Mouse (Mus musculus) CD8-positive naive resting alpha-beta T cell, adult 57 days (primary cell): ENCODE results near the gene Hnrnpf. TPM values are rescaled to one million over a fixed set of nuclear protein-coding genes. Genes with fewer than 3 reads are reported as not detected.

Experiments
- total RNA-seq: library from RNA; stranded (reverse); gene quantifications from one replicate; pipeline ENCODE4 v1.2.4, GENCODE M21; 2023

The Hnrnpf gene
- 775 TPM for total RNA-seq

DNA sequence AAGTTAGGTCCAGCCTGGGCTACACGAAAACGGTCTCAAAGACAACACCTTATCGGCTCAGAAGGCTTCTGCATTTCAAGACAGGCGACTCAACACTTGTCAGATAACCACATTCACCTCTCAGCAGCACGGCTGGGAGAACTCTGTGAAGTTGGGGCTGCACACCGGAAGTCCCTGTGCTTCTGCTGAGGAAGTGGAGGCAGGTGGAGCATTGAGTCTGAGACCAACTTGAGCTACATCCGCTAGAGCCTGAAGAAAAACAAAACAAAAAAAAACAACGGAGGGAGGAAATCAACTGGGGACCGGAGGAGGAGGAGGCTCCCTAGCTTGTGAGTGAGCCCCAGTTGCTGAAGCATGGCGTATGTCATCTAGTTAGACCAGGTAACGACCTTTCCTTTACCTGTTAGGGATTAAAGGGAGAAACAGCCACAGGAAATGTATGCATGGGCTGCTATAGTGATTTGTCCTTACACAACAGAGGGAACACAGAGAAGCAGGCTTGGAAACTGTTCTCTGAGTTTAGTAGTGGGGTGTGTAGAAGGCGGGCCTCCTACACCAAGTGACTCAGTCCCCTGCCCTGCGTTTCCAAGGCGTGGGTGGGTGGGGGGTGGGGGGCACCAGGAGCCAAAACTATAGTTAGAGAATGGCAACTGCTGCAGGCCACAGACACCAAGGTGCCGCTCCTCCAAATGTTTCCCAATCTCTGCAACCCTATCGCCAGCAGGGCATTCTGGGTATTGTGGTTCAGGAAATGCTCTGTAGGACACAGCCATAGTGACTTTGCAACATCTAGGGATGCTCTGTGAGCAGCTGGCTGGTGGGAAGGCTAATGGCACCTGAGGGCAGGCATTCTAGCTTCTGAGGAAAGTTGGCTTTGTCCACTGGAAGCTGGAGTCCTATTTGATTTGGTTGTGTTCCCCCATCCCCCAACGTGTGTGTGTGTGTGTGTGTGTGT is at the start of gene Hnrnpf:
TSS of gene Hnrnpf (plus strand) at position 199 of the 955 bp plus-strand sequence.

DNA sequence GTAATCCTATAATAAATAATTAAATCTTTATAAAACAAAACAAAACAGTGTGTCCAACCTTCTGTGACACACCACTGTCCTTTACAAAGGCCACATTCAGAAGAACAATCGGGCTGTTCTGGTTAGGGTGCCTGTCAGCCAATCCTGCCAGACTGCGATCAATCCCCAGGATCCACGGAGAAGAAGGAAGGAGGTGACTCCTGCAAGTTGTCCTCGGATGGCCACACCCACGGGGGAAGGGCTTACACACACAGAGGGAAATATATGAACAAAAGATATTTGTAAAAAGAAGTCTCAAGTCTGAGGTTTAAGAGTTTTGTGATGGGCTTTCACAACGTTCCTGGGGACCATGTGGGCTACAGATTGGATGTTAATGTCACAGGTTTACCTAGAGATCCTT is 38.3 kb upstream of the Hnrnpf start, which contains the start of gene Zfp239:
TSS of gene Zfp239 (plus strand) at position 253 of the 400 bp plus-strand sequence.

DNA sequence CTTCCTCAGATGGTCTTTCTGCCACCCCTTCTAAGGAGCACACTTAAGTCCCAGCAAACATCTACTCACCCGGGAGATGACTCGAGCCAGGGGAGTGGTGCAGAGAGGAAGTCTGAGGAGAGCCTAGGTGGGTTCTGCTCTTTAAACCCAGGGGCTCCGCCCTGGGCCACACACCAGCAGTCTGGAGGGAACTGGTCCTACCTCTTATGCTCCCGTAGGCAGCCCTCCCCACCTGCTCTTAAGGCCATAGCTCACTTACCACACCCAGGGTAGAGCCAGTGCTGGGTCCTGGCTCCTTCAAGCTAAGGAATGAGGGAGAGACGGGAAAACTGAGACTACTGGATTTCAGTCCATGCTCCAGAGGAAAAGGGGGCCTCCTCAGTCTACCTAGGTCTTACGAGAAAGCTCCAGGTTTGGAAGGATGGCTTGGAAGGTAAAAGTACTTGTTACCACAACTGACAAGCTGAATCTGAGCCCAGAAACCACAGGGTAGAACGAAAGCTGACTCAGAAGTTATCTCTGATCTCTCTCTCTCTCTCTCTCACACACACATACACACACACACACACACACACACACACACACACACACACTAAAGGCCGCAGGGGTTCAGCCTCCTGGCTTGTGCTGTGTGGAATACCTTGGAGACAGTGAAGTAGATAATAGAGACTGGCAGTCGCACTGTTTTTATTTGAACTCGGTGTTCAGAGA is 37.3 kb downstream of the Hnrnpf start, which contains the start of gene Fxyd4:
TSS of gene Fxyd4 (minus strand) at position 471 of the 711 bp plus-strand sequence.

Other genes with a start within 250 kb of the Hnrnpf start
- 14.6 TPM for gene Zfp637, start 59.1 kb upstream of the Hnrnpf start, total RNA-seq
- 3.7 TPM for gene Zfp239, start 38.2 kb upstream of the Hnrnpf start, total RNA-seq
- not detected for gene Fxyd4, start 37.4 kb downstream of the Hnrnpf start, total RNA-seq
- gene Rasgef1a, start 111.1 kb downstream of the Hnrnpf start, total RNA-seq: 0.77 TPM
- gene Csgalnact2, start 238.8 kb downstream of the Hnrnpf start, total RNA-seq: 13.4 TPM